Mouse (Mus musculus) cerebellum, adult (tissue): ENCODE measurements at regions not wholly inside any gene's neighbourhood (a gene's known extent, or its start where the extent isn't known, plus 50 kb on each side); places are given as distances from the start of the nearest gene placed in this dataset.

ENCODE experiments used
- ATAC-seq: cut with Nextera tagmentation; 2 replicates; pipeline ENCODE4 v1.9.2; 2017; ENCODE audit warnings: mild to moderate bottlenecking, moderate library complexity, mixed read lengths; ENCODE audit not compliant: insufficient number of reproducible peaks, low FRiP score, low TSS enrichment

- peak; percentile 98 for ATAC-seq
These were observed 168.2 kb upstream of the Bcl6 start for GRCm38 (mm10) chr16:24156729-24157430.

GRCm38 (mm10) chr16:24154816-24155357, 166.2 kb upstream of the Bcl6 start:
- ATAC-seq = no peak

- no peak for ATAC-seq
These were observed 165.3 kb upstream of the Bcl6 start for GRCm38 (mm10) chr16:24153943-24154342.

- ATAC-seq = no peak
These were observed 163.2 kb upstream of the Bcl6 start for GRCm38 (mm10) chr16:24151831-24152247.

GRCm38 (mm10) chr16:24151178-24151725, 162.6 kb upstream of the Bcl6 start:
- no peak for ATAC-seq

GRCm38 (mm10) chr16:24150512-24150911, 161.9 kb upstream of the Bcl6 start:
- no peak for ATAC-seq

- ATAC-seq = peak; percentile 80; the same call in 1 of the 2 replicates
These were observed 160.8 kb upstream of the Bcl6 start for GRCm38 (mm10) chr16:24149441-24149840.

- ATAC-seq = no peak
These were observed 155.2 kb upstream of the Bcl6 start for GRCm38 (mm10) chr16:24143894-24144293.

- ATAC-seq = no peak
These were observed 154.4 kb upstream of the Bcl6 start for GRCm38 (mm10) chr16:24142915-24143541.

GRCm38 (mm10) chr16:24139109-24139508, 150.5 kb upstream of the Bcl6 start:
- ATAC-seq = no peak

- no peak for ATAC-seq
These were observed 148.8 kb upstream of the Bcl6 start for GRCm38 (mm10) chr16:24137266-24138033.

GRCm38 (mm10) chr16:24136483-24137148, 148.0 kb upstream of the Bcl6 start:
- no peak for ATAC-seq

GRCm38 (mm10) chr16:24135841-24136240, 147.2 kb upstream of the Bcl6 start:
- peak; percentile 84 for ATAC-seq

GRCm38 (mm10) chr16:24135351-24135750, 146.7 kb upstream of the Bcl6 start:
- ATAC-seq = no peak

GRCm38 (mm10) chr16:24134486-24135050, 145.9 kb upstream of the Bcl6 start:
- no peak for ATAC-seq

- ATAC-seq = no peak
These were observed 142.0 kb upstream of the Bcl6 start for GRCm38 (mm10) chr16:24130646-24131045.

GRCm38 (mm10) chr16:24129701-24130100, 141.0 kb upstream of the Bcl6 start:
- ATAC-seq = no peak

- no peak for ATAC-seq
These were observed 139.9 kb upstream of the Bcl6 start for GRCm38 (mm10) chr16:24128566-24128965.

- no peak for ATAC-seq
These were observed 136.1 kb upstream of the Bcl6 start for GRCm38 (mm10) chr16:24124766-24125165.

GRCm38 (mm10) chr16:24124083-24124482, 135.4 kb upstream of the Bcl6 start:
- no peak for ATAC-seq
